Mouse (Mus musculus): ENCODE measurements around the gene Caln1. TPM values are rescaled to one million over a fixed set of nuclear protein-coding genes. Genes with fewer than 3 reads are reported as not detected.
A peak's percentile ranks its signal among the peaks of the same experiment; 100 is the strongest.

The Caln1 gene
- total and polyA plus RNA-seq, 2 experiments = 2.4 to 2.9 TPM

GRCm38 (mm10) chr5:130510516-130510915, 141.3 kb downstream of the Caln1 start:
- TF ChIP-seq POLR2A (IDR thresholded peaks at IDR 0.05; ENCODE audit: extremely low read depth, insufficient read depth, low read length) = no peak
- Histone ChIP-seq H3K9ac (ENCODE audit: low read depth, low read length) (no peak overlapping the region), H3K4me3 (ENCODE audit: insufficient read depth, low read depth, low read length) (no peak overlapping the region), H3K27ac (replicated peaks; ENCODE audit: insufficient read depth, low read depth, low read length) (no peak overlapping the region), H3K4me1 (ENCODE audit: control insufficient read depth, insufficient read depth, low read length) (no peaks in the 10 kb centered on the region), H3K27me3 (ENCODE audit: control insufficient read depth, insufficient read depth, low read length) (no peaks in the 10 kb centered on the region), H3K36me3 (ENCODE audit: control insufficient read depth, insufficient read depth, low read length) (no peaks in the 10 kb centered on the region), H3K79me2 (ENCODE audit: control insufficient read depth, insufficient read depth, low read length) (no peaks in the 10 kb centered on the region)
- 91% methylated on average over 2 of the region's 2 CpGs for WGBS
- no peak for DNase-seq (ENCODE audit: extremely low read depth, low read depth, low spot score)

DNA sequence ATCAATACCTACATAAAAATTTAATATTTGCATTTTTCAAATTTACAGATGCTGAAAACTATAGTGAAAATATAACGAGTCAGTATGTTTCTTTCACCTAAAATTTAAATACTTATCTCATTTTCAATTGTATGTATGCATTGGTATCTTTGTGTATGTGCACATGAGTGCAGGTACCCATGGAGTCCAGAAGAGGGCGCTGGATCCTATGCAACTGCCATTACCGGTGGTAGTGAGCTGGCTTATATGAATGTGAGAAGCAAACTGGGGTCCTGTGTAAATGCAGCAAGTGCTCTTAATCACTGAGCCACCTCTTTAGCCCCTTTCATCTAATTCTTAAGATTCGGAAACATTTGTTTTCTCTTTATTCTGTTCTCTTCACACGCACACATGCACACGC, 146.1 kb downstream of the Caln1 start:
- Histone ChIP-seq H3K79me2 (ENCODE audit: control insufficient read depth, insufficient read depth, low read length) (no peaks in the 10 kb centered on the region), H3K36me3 (ENCODE audit: control insufficient read depth, insufficient read depth, low read length) (no peaks in the 10 kb centered on the region), H3K4me1 (ENCODE audit: control insufficient read depth, insufficient read depth, low read length) (no peaks in the 10 kb centered on the region), H3K9ac (ENCODE audit: low read depth, low read length) (no peak overlapping the region), H3K4me3 (ENCODE audit: insufficient read depth, low read depth, low read length) (no peak overlapping the region), H3K27ac (replicated peaks; ENCODE audit: insufficient read depth, low read depth, low read length) (no peak overlapping the region), H3K27me3 (ENCODE audit: control insufficient read depth, insufficient read depth, low read length) (no peaks in the 10 kb centered on the region)
- no peak for DNase-seq (ENCODE audit: extremely low read depth, low read depth, low spot score)
- WGBS = 78% methylated on average over 6 of the region's 6 CpGs
- no peak for TF ChIP-seq POLR2A (IDR thresholded peaks at IDR 0.05; ENCODE audit: extremely low read depth, insufficient read depth, low read length)
- no peak for TF ChIP-seq CTCF (IDR thresholded peaks at IDR 0.05; ENCODE audit: low read depth, low read length)

DNA sequence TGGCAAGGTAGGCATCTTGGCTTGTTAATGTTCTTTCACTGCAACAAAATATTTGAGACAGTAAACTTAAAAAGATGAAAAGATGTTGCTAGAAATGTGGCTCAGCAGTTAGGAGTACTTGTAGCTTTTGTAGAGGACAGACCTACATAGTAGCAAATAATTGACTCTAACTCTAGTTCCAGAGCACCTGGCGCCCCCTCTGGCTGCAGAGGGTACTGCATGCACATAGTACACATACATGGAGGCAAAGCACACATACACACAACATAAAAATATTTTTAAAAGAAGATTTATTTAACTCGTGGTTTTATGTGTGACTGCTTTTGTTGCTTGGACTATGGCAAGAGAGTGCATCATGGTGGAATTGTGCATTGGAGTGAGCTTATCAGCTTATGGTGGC, 151.3 kb downstream of the Caln1 start:
- Histone ChIP-seq H3K36me3 (ENCODE audit: control insufficient read depth, insufficient read depth, low read length) (no peaks in the 10 kb centered on the region), H3K79me2 (ENCODE audit: control insufficient read depth, insufficient read depth, low read length) (no peaks in the 10 kb centered on the region), H3K27ac (replicated peaks; ENCODE audit: insufficient read depth, low read depth, low read length) (no peak overlapping the region), H3K9ac (ENCODE audit: low read depth, low read length) (no peak overlapping the region), H3K4me3 (ENCODE audit: insufficient read depth, low read depth, low read length) (no peak overlapping the region), H3K27me3 (ENCODE audit: control insufficient read depth, insufficient read depth, low read length) (no peaks in the 10 kb centered on the region), H3K4me1 (ENCODE audit: control insufficient read depth, insufficient read depth, low read length) (no peaks in the 10 kb centered on the region)
- TF ChIP-seq CTCF (IDR thresholded peaks at IDR 0.05; ENCODE audit: low read depth, low read length) (peak; percentile 29; the same call in 1 of the 2 replicates), POLR2A (IDR thresholded peaks at IDR 0.05; ENCODE audit: extremely low read depth, insufficient read depth, low read length) (no peak)
- 54% methylated on average over 2 of the region's 2 CpGs for WGBS
- no peak for DNase-seq (ENCODE audit: extremely low read depth, low read depth, low spot score)

DNA sequence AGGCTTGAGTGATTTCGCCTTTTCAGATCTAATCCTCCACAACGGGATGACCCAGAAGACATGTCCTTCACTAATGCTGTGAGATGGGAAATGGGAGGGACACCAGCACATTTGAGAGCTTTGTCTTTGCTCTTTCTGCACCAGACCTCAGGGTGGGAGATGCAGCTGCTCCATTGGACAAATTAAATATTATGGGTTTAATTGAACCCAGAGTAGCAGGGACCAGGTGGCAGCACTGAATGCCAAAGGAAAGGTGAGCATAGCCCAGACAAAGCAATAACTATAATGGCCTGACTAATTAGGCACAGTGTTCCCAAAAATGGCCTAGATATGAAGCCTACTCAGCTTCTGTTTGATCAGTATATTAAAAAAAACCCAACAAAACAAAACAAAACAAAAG, 158.2 kb downstream of the Caln1 start:
- Histone ChIP-seq H3K4me1 (ENCODE audit: control insufficient read depth, insufficient read depth, low read length) (no peaks in the 10 kb centered on the region), H3K36me3 (ENCODE audit: control insufficient read depth, insufficient read depth, low read length) (no peaks in the 10 kb centered on the region), H3K79me2 (ENCODE audit: control insufficient read depth, insufficient read depth, low read length) (no peaks in the 10 kb centered on the region), H3K9ac (ENCODE audit: low read depth, low read length) (no peak overlapping the region), H3K27ac (replicated peaks; ENCODE audit: insufficient read depth, low read depth, low read length) (no peak overlapping the region), H3K27me3 (ENCODE audit: control insufficient read depth, insufficient read depth, low read length) (no peaks in the 10 kb centered on the region), H3K4me3 (ENCODE audit: insufficient read depth, low read depth, low read length) (no peak overlapping the region)
- TF ChIP-seq POLR2A (IDR thresholded peaks at IDR 0.05; ENCODE audit: extremely low read depth, insufficient read depth, low read length) = no peak
- TF ChIP-seq CTCF (IDR thresholded peaks at IDR 0.05; ENCODE audit: low read depth, low read length) = no peak
- no peak for DNase-seq (ENCODE audit: extremely low read depth, low read depth, low spot score)
- 79% methylated on average over 2 of the region's 2 CpGs for WGBS

- 80% methylated on average over 5 of the region's 5 CpGs for WGBS
- no peak overlapping the region for H3K4me3 ChIP-seq (ENCODE audit: insufficient read depth, low read depth, low read length)
- H3K27me3 ChIP-seq (ENCODE audit: control insufficient read depth, insufficient read depth, low read length) = no peaks in the 10 kb centered on the region
- no peak overlapping the region for H3K27ac ChIP-seq (replicated peaks; ENCODE audit: insufficient read depth, low read depth, low read length)
- H3K36me3 ChIP-seq (ENCODE audit: control insufficient read depth, insufficient read depth, low read length) = no peaks in the 10 kb centered on the region
- TF ChIP-seq CTCF (IDR thresholded peaks at IDR 0.05; ENCODE audit: low read depth, low read length) (no peak), POLR2A (IDR thresholded peaks at IDR 0.05; ENCODE audit: extremely low read depth, insufficient read depth, low read length) (no peak)
- H3K4me1 ChIP-seq (ENCODE audit: control insufficient read depth, insufficient read depth, low read length) = no peaks in the 10 kb centered on the region
- H3K9ac ChIP-seq (ENCODE audit: low read depth, low read length) = no peak overlapping the region
- no peak for DNase-seq (ENCODE audit: extremely low read depth, low read depth, low spot score)
- H3K79me2 ChIP-seq (ENCODE audit: control insufficient read depth, insufficient read depth, low read length) = no peaks in the 10 kb centered on the region
These were observed 178.2 kb downstream of the Caln1 start for GRCm38 (mm10) chr5:130547496-130547895.

- Histone ChIP-seq H3K4me3 (ENCODE audit: insufficient read depth, low read depth, low read length) (no peak overlapping the region), H3K9ac (ENCODE audit: low read depth, low read length) (no peak overlapping the region), H3K4me1 (ENCODE audit: control insufficient read depth, insufficient read depth, low read length) (no peaks in the 10 kb centered on the region), H3K27ac (replicated peaks; ENCODE audit: insufficient read depth, low read depth, low read length) (no peak overlapping the region), H3K36me3 (ENCODE audit: control insufficient read depth, insufficient read depth, low read length) (no peaks in the 10 kb centered on the region), H3K27me3 (ENCODE audit: control insufficient read depth, insufficient read depth, low read length) (no peaks in the 10 kb centered on the region), H3K79me2 (ENCODE audit: control insufficient read depth, insufficient read depth, low read length) (no peaks in the 10 kb centered on the region)
- WGBS = 60% methylated on average over 4 of the region's 4 CpGs
- TF ChIP-seq CTCF (IDR thresholded peaks at IDR 0.05; ENCODE audit: low read depth, low read length) (no peak), POLR2A (IDR thresholded peaks at IDR 0.05; ENCODE audit: extremely low read depth, insufficient read depth, low read length) (no peak)
- no peak for DNase-seq (ENCODE audit: extremely low read depth, low read depth, low spot score)
These were observed 184.7 kb downstream of the Caln1 start for GRCm38 (mm10) chr5:130553916-130554315.

Measured in liver, adult 2 months (tissue).